Mouse (Mus musculus) stomach, embryonic 14.5 days (tissue): ENCODE measurements around the gene F9. TPM values are rescaled to one million over a fixed set of nuclear protein-coding genes. Genes with fewer than 3 reads are reported as not detected.
"Not testable (repeated sequence)": the region's sequence is repeated elsewhere in the genome, so short reads cannot be mapped to it uniquely, and the experiment has no call there.

ENCODE experiments used
- ATAC-seq: fragments of 200-750 bp; cut with Nextera tagmentation; 2 replicates; pipeline ENCODE4 v1.8.0; 2017; ENCODE audit warnings: low read depth, moderate TSS enrichment; ENCODE audit not compliant: insufficient number of reproducible peaks, insufficient read depth, low FRiP score
- H3K27ac ChIP-seq: fragments of 300-500 bp; sonication (generic); 2 replicates; pipeline ENCODE4 v1.5.1; 2014; ENCODE audit warnings: mild to moderate bottlenecking, low read length, moderate library complexity, mixed read lengths
- H3K27me3 ChIP-seq: fragments of 300-500 bp; sonication (generic); 2 replicates; pipeline ENCODE4 v1.6.1; 2014; ENCODE audit warnings: low read length, control low read depth, mixed read lengths; ENCODE audit not compliant: control insufficient read depth, insufficient read depth
- H3K36me3 ChIP-seq: fragments of 300-500 bp; sonication (generic); 2 replicates; pipeline ENCODE4 v1.6.1; 2014; ENCODE audit warnings: mild to moderate bottlenecking, control low read depth, low read length, moderate library complexity, mixed read lengths; ENCODE audit not compliant: control insufficient read depth, insufficient read depth
- H3K4me1 ChIP-seq: fragments of 300-500 bp; sonication (generic); 2 replicates; pipeline ENCODE4 v1.6.1; 2014; ENCODE audit warnings: low read length, control low read depth, mixed read lengths; ENCODE audit not compliant: control insufficient read depth, insufficient read depth
- H3K4me2 ChIP-seq: fragments of 300-500 bp; sonication (generic); replicated peaks from 2 replicates; pipeline ENCODE4 v1.6.1; 2014; ENCODE audit warnings: low read depth, low read length, control low read depth
- H3K4me3 ChIP-seq: fragments of 300-500 bp; sonication (generic); 2 replicates; pipeline ENCODE4 v1.5.1; 2014; ENCODE audit warnings: low read depth, low read length, control low read depth
- H3K9ac ChIP-seq: fragments of 300-500 bp; sonication (generic); replicated peaks from 2 replicates; pipeline ENCODE4 v1.6.1; 2014; ENCODE audit warnings: low read depth, mild to moderate bottlenecking, control low read depth, low read length, moderate library complexity, mixed read lengths
- H3K9me3 ChIP-seq: fragments of 300-500 bp; sonication (generic); 2 replicates; pipeline ENCODE4 v1.6.1; 2016; ENCODE audit warnings: low read depth, low read length, control low read depth; ENCODE audit not compliant: control insufficient read depth
- WGBS: fragments of 180-500 bp; shearing (Covaris S2); extraction: QIAGEN DNeasy Blood & Tissue Kit; methylation state at CpG from one replicate; pipeline ENCODE4 v1.1.7; 2014; 5-methylcytosine and 5-hydroxymethylcytosine counted together
- polyA plus RNA-seq: library from polyadenylated mRNA; unstranded; fragments of >200 nt; fragmentation: Nextera tagmentation; extraction: Ambion mirVana; gene quantifications from 2 replicates; pipeline ENCODE4 v1.2.1, GENCODE M21; 2014

Gene F9
- polyA plus RNA-seq = not detected in 2 replicates

GRCm38 (mm10) chrX:59999221-60000083 is at the start of gene F9:
F9 (plus strand) TSS chrX:59999464.
- H3K27me3 ChIP-seq = no peaks in the 10 kb centered on the region
- 83% methylated on average over 10 of the region's 10 CpGs for WGBS
- no peak within 1 kb of the TSS for H3K4me2 ChIP-seq
- H3K9ac ChIP-seq = no peak within 1 kb of the TSS
- no peaks in the 10 kb centered on the region for H3K9me3 ChIP-seq
- ATAC-seq = no peak
- no peak within 1 kb of the TSS for H3K27ac ChIP-seq
- H3K4me3 ChIP-seq = no peak within 1 kb of the TSS
- no peaks in the 10 kb centered on the region for H3K36me3 ChIP-seq
- H3K4me1 ChIP-seq = no peaks in the 10 kb centered on the region

GRCm38 (mm10) chrX:59969767-59970166 is 29.5 kb upstream of the F9 start:
- ATAC-seq, H3K27ac ChIP-seq, H3K4me1 ChIP-seq, H3K36me3 ChIP-seq, H3K9me3 ChIP-seq, H3K4me2 ChIP-seq, H3K4me3 ChIP-seq, H3K9ac ChIP-seq, H3K27me3 ChIP-seq: not testable (repeated sequence)

DNA sequence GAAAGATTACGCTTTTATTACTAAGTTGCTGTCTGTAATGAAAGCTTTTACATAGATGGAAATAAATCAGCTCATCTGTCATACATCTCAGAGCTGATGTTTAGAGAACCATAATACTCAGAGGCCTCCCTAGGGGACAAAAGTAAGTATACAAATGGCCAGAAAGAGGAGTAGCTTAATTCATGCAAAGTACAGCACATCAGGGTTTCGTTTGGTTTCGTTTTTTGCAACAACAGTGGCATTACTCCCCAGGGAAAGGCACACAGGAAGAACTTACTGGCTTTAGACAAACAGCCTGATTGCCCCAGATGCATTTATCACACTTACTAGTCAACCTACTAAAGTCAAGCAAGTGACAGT is 800 bp downstream of the F9 start:
- WGBS = 54% methylated on average over 3 of the region's 3 CpGs

DNA sequence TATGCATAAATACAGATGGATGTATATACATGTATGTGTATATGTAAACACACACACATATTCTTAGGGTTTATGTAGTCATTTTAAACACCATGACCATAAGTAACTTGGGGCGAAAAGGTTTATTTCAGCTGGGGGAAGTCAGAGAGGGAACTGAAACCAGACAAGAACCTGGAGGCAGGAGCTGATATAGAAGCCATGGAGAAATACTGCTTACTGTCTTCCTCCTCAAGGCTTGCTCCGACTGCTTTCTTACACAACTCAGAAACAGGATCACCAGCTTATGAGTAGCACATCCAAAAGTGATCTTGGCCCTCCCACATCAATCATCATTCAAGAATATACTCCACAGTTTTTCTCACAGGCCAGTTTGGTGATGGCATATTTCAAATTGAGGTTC is 2.2 kb downstream of the F9 start:
- no peaks in the 10 kb centered on the region for H3K36me3 ChIP-seq
- H3K9me3 ChIP-seq = no peaks in the 10 kb centered on the region
- no peak overlapping the region for H3K27ac ChIP-seq
- no peak for ATAC-seq
- no peak overlapping the region for H3K9ac ChIP-seq
- WGBS = 85% methylated on average over 2 of the region's 2 CpGs
- no peak overlapping the region for H3K4me3 ChIP-seq
- no peaks in the 10 kb centered on the region for H3K4me1 ChIP-seq
- H3K27me3 ChIP-seq = no peaks in the 10 kb centered on the region
- no peak overlapping the region for H3K4me2 ChIP-seq

More for the DNA sequence above, 800 bp downstream of the F9 start:
- H3K9ac ChIP-seq = no peak overlapping the region
- no peak for ATAC-seq
- no peak overlapping the region for H3K4me2 ChIP-seq
- no peaks in the 10 kb centered on the region for H3K27me3 ChIP-seq
- no peaks in the 10 kb centered on the region for H3K4me1 ChIP-seq
- H3K4me3 ChIP-seq = no peak overlapping the region
- H3K27ac ChIP-seq = no peak overlapping the region
- H3K9me3 ChIP-seq = no peaks in the 10 kb centered on the region
- no peaks in the 10 kb centered on the region for H3K36me3 ChIP-seq

DNA sequence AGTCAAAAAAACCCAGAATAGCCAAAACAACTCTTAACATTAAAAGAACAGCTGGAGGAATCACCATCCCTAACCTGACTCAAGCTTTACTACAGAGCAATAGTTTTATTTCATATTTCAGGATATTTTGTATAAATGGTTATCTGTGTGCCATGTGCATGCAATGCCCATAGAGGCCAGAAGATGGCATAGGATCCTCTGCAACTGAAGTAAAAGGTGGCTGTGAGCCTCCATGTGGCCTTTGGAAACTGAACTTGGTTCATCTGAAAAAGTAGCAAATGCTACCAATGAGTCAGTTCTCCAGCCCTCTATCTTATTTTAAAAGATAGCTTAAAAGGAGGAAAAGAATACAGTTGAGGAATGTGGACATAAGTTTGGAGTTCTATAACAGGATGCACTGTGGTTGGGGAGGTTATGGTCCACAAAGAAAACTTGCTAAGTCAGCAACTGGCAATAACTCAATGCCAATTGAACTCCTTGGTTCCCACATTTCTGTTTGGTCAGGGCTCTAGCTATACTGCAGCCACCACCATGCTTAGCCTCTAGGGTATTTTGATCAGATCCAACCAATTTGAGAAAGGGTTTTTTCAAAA is 13.9 kb downstream of the F9 start:
- ATAC-seq = no peak
- no peak overlapping the region for H3K4me2 ChIP-seq
- no peak overlapping the region for H3K27ac ChIP-seq
- H3K9ac ChIP-seq = no peak overlapping the region
- no peaks in the 10 kb centered on the region for H3K4me1 ChIP-seq
- no peaks in the 10 kb centered on the region for H3K9me3 ChIP-seq
- no peaks in the 10 kb centered on the region for H3K27me3 ChIP-seq
- no peak overlapping the region for H3K4me3 ChIP-seq
- H3K36me3 ChIP-seq = no peaks in the 10 kb centered on the region

DNA sequence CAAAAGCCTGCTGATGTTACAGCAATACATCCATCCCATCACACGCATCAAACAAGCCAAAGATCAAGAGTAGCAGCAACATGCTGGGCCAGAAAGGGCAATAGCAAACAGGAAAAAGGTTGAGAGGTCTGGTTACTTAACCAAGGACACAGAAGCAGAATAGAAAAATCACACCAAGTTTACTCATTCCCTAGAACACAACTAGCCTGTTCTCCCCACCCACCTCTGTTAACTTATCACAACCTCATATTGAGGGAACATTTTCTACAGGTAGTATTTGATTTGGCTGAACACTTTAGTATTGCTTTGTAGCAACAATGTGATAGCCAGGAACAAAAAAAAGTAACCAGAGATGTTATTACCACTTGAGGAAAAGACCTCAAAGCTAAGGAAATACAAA is 15.3 kb downstream of the F9 start:
- Histone ChIP-seq H3K9ac (no peak overlapping the region), H3K27me3 (no peaks in the 10 kb centered on the region), H3K4me3 (no peak overlapping the region), H3K4me1 (no peaks in the 10 kb centered on the region), H3K36me3 (no peaks in the 10 kb centered on the region), H3K9me3 (no peaks in the 10 kb centered on the region), H3K4me2 (no peak overlapping the region), H3K27ac (no peak overlapping the region)
- ATAC-seq = no peak
- 75% methylated on average over 1 of the region's 1 CpGs for WGBS

GRCm38 (mm10) chrX:60021007-60021406 is 21.7 kb downstream of the F9 start:
- Histone ChIP-seq H3K27me3 (no peaks in the 10 kb centered on the region), H3K4me3 (no peak overlapping the region), H3K36me3 (no peaks in the 10 kb centered on the region), H3K4me1 (no peaks in the 10 kb centered on the region), H3K9ac (no peak overlapping the region), H3K27ac (no peak overlapping the region), H3K4me2 (no peak overlapping the region), H3K9me3 (no peaks in the 10 kb centered on the region)
- ATAC-seq = no peak
- WGBS = 77% methylated on average over 4 of the region's 4 CpGs

DNA sequence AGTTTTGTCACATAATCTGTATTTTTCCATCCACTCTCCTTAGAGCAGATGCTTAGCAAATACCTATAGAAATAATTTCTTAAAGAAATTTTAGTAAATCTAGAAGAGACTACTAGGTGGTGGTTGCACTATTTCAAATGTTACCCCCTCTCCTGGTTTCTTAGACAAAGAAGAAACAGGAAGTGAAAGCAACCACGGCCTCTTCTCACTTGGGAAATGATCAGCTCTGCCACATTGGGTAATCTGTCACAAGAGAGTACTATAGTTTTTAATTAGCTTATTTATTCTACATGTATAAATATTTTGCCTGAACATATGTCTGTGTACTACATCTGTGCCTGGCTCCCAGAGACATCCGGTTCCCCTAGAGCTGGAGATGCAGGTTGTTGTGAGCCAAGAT is 22.3 kb downstream of the F9 start:
- no peak for ATAC-seq
- 88% methylated on average over 2 of the region's 2 CpGs for WGBS
- Histone ChIP-seq H3K27ac (no peak overlapping the region), H3K36me3 (no peaks in the 10 kb centered on the region), H3K4me1 (no peaks in the 10 kb centered on the region), H3K27me3 (no peaks in the 10 kb centered on the region), H3K9ac (no peak overlapping the region), H3K4me3 (no peak overlapping the region), H3K4me2 (no peak overlapping the region), H3K9me3 (no peaks in the 10 kb centered on the region)

DNA sequence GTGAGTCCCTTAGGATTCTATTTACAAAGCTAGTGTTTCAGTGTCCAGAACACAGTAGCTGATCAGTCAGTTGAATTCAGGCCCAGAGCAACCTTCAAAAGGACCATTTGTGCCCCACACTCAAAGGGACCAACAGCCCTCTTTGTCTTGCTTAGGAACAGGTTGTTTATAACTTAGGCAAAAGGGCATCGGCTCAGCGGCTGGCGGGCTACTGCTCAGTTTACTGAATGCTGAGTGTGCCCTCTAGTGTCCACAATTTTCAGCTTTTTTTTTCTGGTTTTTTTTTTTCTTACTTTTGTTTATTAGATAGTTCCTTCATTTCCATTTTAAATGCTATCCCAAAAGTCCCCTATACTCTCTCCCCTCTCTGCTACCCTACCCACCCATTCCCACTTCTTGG is 27.4 kb downstream of the F9 start:
- no peak for ATAC-seq
- no peaks in the 10 kb centered on the region for H3K27me3 ChIP-seq
- H3K4me1 ChIP-seq = no peaks in the 10 kb centered on the region
- H3K9ac ChIP-seq = no peak overlapping the region
- H3K9me3 ChIP-seq = no peaks in the 10 kb centered on the region
- no peak overlapping the region for H3K4me3 ChIP-seq
- H3K4me2 ChIP-seq = no peak overlapping the region
- 20% methylated on average over 3 of the region's 3 CpGs for WGBS
- H3K36me3 ChIP-seq = no peaks in the 10 kb centered on the region
- H3K27ac ChIP-seq = no peak overlapping the region
